Mouse (Mus musculus) heart, embryonic 14.5 days (tissue): Measurements from ENCODE around the gene Tnn. TPM values are rescaled to one million over a fixed set of nuclear protein-coding genes. Genes with fewer than 3 reads are reported as not detected.

Experiments used
- ATAC-seq: fragments of 200-750 bp; cut with Nextera tagmentation; 2 replicates; pipeline ENCODE4 v1.8.0; 2017; ENCODE audit warnings: low read depth, moderate TSS enrichment; ENCODE audit not compliant: insufficient number of reproducible peaks, insufficient read depth, low FRiP score
- H3K27ac ChIP-seq, 2 experiments: fragments of 200-500 bp in 1 of 2; fragments of 300-500 bp in 1 of 2; sonication (generic) in 1 of 2; replicated peaks in 1 of 2; 2 replicates each; pipeline ENCODE4 v1.5.1; 2012 to 2014; ENCODE audit warnings: low read depth in 2 of 2, low read length in 2 of 2, control low read depth in 1 of 2, mild to moderate bottlenecking in 1 of 2, mixed read lengths in 1 of 2; ENCODE audit not compliant: control insufficient read depth in 1 of 2, insufficient read depth in 1 of 2
- H3K27me3 ChIP-seq: fragments of 300-500 bp; sonication (generic); 2 replicates; pipeline ENCODE4 v1.6.1; 2014; ENCODE audit warnings: mild to moderate bottlenecking, low read length, control low read depth; ENCODE audit not compliant: control insufficient read depth, insufficient read depth
- H3K36me3 ChIP-seq: fragments of 300-500 bp; sonication (generic); 2 replicates; pipeline ENCODE4 v1.6.1; 2014; ENCODE audit warnings: mild to moderate bottlenecking, control low read depth, low read length, mixed read lengths; ENCODE audit not compliant: control insufficient read depth, insufficient read depth
- H3K4me1 ChIP-seq, 2 experiments: fragments of 200-500 bp in 1 of 2; fragments of 300-500 bp in 1 of 2; sonication (generic) in 1 of 2; 2 replicates each; pipeline ENCODE4 v1.6.1; 2012 to 2014; ENCODE audit warnings: low read length in 2 of 2, control low read depth in 1 of 2, mixed read lengths in 1 of 2; ENCODE audit not compliant: control insufficient read depth in 2 of 2, insufficient read depth in 2 of 2
- H3K4me2 ChIP-seq: fragments of 300-500 bp; sonication (generic); 2 replicates; pipeline ENCODE4 v1.6.1; 2014; ENCODE audit warnings: mild to moderate bottlenecking, low read length
- H3K4me3 ChIP-seq, 2 experiments: fragments of 200-500 bp in 1 of 2; fragments of 300-500 bp in 1 of 2; sonication (generic) in 1 of 2; 2 replicates each; pipeline ENCODE4 v1.5.1; 2012 to 2014; ENCODE audit warnings: low read length in 2 of 2, mild to moderate bottlenecking in 2 of 2, control low read depth in 1 of 2, low read depth in 1 of 2, moderate library complexity in 1 of 2; ENCODE audit not compliant: control insufficient read depth in 1 of 2, insufficient read depth in 1 of 2
- H3K9ac ChIP-seq: fragments of 300-500 bp; sonication (generic); 2 replicates; pipeline ENCODE4 v1.6.1; 2014; ENCODE audit warnings: mild to moderate bottlenecking, low read length
- H3K9me3 ChIP-seq: fragments of 300-500 bp; sonication (generic); 2 replicates; pipeline ENCODE4 v1.6.1; 2016; ENCODE audit warnings: low read length, control low read depth; ENCODE audit not compliant: control insufficient read depth
- WGBS: fragments of 180-500 bp; shearing (Covaris S2); extraction: QIAGEN DNeasy Blood & Tissue Kit; methylation state at CpG from one replicate; pipeline ENCODE4 v1.1.7; 2014; 5-methylcytosine and 5-hydroxymethylcytosine counted together
- polyA plus RNA-seq: library from polyadenylated mRNA; unstranded; fragments of >200 nt; fragmentation: Nextera tagmentation; extraction: Ambion mirVana; gene quantifications from 2 replicates; pipeline ENCODE4 v1.2.1, GENCODE M21; 2014

The Tnn gene
- polyA plus RNA-seq, 1 experiment from 2014 or later, result 0.03 TPM

DNA sequence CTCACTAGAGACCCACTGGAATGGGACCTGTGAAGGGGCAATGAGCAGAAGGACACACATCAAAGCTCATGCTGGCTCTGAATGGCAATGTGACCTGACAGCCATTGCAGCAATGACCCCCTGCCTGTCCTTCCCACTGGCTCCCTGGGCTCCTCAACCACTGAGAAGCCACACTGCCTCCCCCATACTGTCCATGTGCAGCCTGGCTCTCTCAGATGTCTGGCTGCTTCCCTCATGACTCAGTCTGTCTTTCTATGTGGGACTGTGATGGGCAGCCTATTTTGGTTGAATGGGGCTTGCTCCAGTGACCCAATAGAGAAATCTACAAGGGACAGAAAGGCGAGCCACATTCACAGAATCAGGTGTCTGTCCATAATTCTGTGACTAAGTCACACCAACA lies 70.7 kb downstream of the Tnn start:
- 73% methylated on average over 1 of the region's 1 CpGs for WGBS
- no peaks in the 10 kb centered on the region for H3K4me1 ChIP-seq
- no peak overlapping the region for H3K9ac ChIP-seq
- no peaks in the 10 kb centered on the region for H3K27me3 ChIP-seq
- ATAC-seq, result no peak
- H3K36me3 ChIP-seq, result 0 out of 2 replicates have a peak, but pooled peaks cover under 1% of the 10 kb centered on the region
- no peaks in the 10 kb centered on the region for H3K9me3 ChIP-seq
- no peak overlapping the region for H3K27ac ChIP-seq
- H3K4me2 ChIP-seq, result no peak overlapping the region
- no peak overlapping the region for H3K4me3 ChIP-seq

DNA sequence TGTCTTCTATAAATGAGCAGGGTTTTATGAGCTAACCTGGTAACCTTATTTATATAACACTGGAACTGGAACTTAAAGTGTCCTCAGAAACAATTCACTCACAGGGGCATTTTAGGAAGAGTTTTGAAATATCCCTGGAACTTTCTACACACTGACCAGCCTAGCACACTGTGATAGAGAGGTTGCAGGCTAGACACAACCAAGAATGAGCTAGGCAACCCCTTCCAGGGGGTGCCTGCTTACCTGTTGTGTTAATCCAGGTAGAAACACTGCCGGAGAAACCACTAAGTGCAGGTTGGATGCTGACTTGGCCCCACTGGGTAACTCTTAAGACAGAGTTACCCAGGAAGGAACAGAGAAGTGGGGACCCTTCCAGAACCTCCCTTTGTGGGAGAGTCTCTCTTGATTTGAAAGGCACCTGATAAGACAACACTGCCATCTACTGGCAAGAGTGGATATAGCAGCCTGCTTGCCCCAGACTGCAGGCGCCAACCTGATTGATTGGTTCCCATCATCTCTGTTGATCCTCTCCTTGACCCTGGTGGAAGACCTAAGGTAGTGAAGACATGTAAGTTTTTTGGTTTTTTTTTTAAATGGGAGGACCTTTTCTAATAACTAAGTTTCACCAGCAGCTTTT lies 72.5 kb downstream of the Tnn start:
- Histone ChIP-seq H3K27ac (no peak overlapping the region), H3K36me3 (peaks cover 10% of the 10 kb centered on the region), H3K4me3 (no peak overlapping the region), H3K4me1 (no peaks in the 10 kb centered on the region), H3K9me3 (no peaks in the 10 kb centered on the region), H3K9ac (no peak overlapping the region), H3K27me3 (no peaks in the 10 kb centered on the region), H3K4me2 (no peak overlapping the region)
- no peak for ATAC-seq
- 22% methylated on average over 2 of the region's 2 CpGs for WGBS

DNA sequence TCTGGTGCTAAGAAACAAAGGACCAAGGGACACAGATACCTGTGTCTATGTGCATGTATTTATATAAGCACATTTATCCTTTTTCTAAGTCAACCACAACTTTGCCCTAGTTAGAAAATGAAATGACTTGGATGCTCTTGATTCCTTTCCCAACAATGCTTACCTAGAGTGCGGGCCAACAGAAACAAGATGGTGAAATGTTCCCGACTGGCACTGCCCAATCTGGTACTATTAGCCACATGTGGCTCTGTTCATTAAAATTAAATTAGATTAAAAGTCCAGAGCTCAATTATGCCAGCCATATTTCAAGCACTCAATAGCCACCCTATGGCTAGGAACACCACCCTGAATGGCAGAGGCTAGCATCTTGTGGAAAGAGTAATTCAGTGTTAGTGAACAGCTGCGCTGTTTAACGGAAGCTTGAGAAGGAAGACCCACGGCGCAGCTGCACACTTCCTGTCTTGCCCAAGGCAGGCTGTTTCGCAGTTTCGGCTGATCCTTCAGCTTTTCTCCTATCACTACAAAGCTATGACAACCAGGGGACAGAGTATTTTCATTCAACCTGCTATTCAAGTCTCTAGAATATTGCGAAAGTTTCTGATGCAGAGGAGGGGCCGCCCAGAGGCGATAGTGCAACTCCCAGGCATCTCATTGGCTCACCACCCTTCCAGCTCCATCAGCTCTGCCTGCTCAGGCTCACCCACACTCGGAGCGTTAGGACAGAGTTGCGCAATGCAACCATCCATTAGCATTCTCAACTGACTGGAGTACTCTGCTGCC lies 74.3 kb downstream of the Tnn start:
- H3K4me1 ChIP-seq, result no peaks in the 10 kb centered on the region
- peaks cover 19% of the 10 kb centered on the region for H3K36me3 ChIP-seq
- H3K4me2 ChIP-seq, result no peak overlapping the region
- 71% methylated on average over 14 of the region's 14 CpGs for WGBS
- H3K9me3 ChIP-seq, result no peaks in the 10 kb centered on the region
- no peak overlapping the region for H3K4me3 ChIP-seq
- no peak overlapping the region for H3K27ac ChIP-seq
- no peaks in the 10 kb centered on the region for H3K27me3 ChIP-seq
- ATAC-seq, result no peak
- H3K9ac ChIP-seq, result no peak overlapping the region

DNA sequence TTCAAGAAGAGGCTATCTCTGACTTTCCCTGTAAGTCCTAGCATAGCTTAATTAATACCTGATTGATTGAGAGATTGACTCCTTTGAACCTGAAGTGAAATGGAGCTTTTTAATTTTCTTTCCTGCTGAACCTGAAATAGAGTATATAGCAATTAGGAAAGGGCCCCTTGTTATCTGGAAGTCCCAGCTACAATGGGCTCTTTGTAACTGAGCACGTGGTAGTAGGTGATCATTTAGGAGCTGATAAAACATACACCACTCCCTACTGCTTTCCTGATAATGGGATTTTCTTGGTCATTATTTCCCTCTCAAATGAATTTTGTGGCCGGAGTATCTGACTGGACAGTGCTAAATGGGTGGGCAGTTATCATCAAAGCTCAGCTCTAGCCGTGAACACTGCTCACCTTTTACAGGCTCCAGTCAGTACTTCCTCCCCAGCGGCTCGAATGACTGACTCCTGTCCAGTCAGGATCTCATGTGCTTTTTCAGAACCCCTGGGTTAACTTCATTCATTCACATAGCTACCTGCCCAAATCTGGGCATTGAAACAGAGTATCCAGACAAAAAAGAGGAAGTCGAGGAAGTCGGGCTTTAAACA lies 88.7 kb downstream of the Tnn start:
- Histone ChIP-seq H3K4me3 (no peak overlapping the region), H3K27ac (no peak overlapping the region), H3K36me3 (no peaks in the 10 kb centered on the region), H3K4me2 (no peak overlapping the region), H3K9ac (no peak overlapping the region), H3K9me3 (peaks cover 6% of the 10 kb centered on the region; the same call in 1 of the 2 replicates), H3K4me1 (peaks cover 0 to 6% of the 10 kb centered on the region in 2 experiments; a peak in 2 of 4 replicates), H3K27me3 (no peaks in the 10 kb centered on the region)
- no peak for ATAC-seq
- 73% methylated on average over 7 of the region's 7 CpGs for WGBS

DNA sequence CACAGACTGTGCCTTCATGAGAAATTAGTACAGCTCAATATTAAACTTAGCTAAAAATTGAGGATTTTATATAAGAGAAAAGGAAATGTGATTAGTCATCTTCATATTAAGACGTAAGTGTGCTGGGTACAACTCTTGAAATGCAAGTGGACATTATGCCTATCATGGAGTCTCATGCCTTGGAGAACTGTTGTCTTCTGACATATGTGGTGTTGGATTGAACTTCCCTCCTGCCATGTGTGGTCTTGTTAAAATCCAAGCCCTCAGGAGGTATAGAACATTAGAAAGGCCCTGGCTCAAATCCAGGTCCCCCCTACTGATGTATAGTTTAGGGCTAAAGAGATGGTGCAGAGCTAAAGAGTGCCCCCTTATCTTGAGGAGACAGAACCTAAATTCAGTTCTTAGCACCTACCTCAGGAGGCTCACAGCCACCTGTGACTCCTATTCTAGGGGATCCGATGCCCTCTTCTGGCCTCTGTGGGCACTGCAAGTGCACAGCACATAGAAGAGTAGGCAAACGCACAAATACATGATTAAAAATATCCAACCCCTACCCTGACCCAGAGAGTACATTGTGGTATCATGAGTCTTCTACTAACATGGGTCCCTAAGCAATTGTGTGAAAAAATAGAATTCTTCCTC lies 91.5 kb downstream of the Tnn start:
- Histone ChIP-seq H3K36me3 (no peaks in the 10 kb centered on the region), H3K4me1 (peaks cover 0 to 9% of the 10 kb centered on the region in 2 experiments; a peak in 2 of 4 replicates), H3K27me3 (no peaks in the 10 kb centered on the region), H3K9me3 (peaks cover 4% of the 10 kb centered on the region; the same call in 1 of the 2 replicates), H3K9ac (no peak overlapping the region), H3K4me2 (no peak overlapping the region), H3K4me3 (no peak overlapping the region), H3K27ac (no peak overlapping the region)
- WGBS, result 62% methylated on average over 3 of the region's 3 CpGs
- ATAC-seq, result no peak

DNA sequence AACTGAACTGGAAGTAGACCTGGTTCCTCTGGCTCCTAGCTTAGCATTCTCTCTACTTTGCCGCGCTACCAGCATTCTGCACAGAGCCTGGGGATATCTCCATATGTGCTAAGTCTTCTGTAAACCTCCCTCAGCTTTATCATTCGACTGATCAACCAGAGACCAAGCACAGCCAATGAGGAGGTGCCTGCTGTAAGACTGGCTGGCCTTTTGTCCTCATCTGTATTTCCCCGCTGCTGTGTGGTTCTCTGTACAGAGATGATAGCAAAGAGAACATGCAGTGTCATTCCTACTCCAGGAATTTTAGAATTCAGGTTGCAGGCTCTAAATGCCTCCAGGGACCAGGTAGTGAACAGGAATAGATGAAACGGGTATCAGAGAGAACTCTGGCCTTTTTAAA lies 92.1 kb downstream of the Tnn start:
- no peaks in the 10 kb centered on the region for H3K36me3 ChIP-seq
- ATAC-seq, result no peak
- H3K9ac ChIP-seq, result no peak overlapping the region
- no peaks in the 10 kb centered on the region for H3K9me3 ChIP-seq
- H3K4me2 ChIP-seq, result no peak overlapping the region
- H3K27ac ChIP-seq, result no peak overlapping the region
- peaks cover 0 to 9% of the 10 kb centered on the region in 2 experiments; a peak in 2 of 4 replicates for H3K4me1 ChIP-seq
- no peak overlapping the region for H3K4me3 ChIP-seq
- no peaks in the 10 kb centered on the region for H3K27me3 ChIP-seq
- 78% methylated on average over 5 of the region's 5 CpGs for WGBS

DNA sequence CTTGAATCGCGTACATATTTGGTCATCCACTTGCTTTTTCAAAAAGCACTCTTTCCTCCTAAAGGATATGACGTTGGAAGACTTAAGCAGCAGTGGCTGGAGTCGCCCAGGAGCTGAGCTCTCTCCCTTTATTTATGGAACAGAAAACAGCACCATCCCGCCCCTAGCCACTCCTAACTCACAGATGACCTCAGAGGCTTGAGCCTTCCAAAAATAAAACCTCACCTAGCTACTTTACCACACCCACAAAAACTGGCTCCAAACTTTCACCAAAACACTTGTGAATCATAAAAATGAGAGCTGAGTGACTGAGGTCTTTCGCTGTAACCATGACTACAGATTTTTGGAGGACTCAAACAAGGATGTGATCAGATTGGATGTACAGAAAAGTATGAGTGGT lies 92.8 kb downstream of the Tnn start:
- Histone ChIP-seq H3K27ac (no peak overlapping the region), H3K4me1 (peaks cover 0 to 9% of the 10 kb centered on the region in 2 experiments; a peak in 2 of 4 replicates), H3K4me2 (no peak overlapping the region), H3K9me3 (no peaks in the 10 kb centered on the region), H3K4me3 (no peak overlapping the region), H3K36me3 (no peaks in the 10 kb centered on the region), H3K27me3 (no peaks in the 10 kb centered on the region), H3K9ac (no peak overlapping the region)
- 43% methylated on average over 6 of the region's 6 CpGs for WGBS
- ATAC-seq, result no peak
